Mouse (Mus musculus): ENCODE results near the gene Pecam1.
"Not testable (repeated sequence)": the region's sequence is repeated elsewhere in the genome, so short reads cannot be mapped to it uniquely, and the experiment has no call there.

Gene Pecam1

GRCm38 (mm10) chr11:106728402-106729366 lies 21.7 kb downstream of the Pecam1 start:
- DNase-seq (ENCODE audit: low read depth): peak; percentile 43

GRCm38 (mm10) chr11:106727967-106728366 lies 22.5 kb downstream of the Pecam1 start:
- no peak for DNase-seq (ENCODE audit: low read depth)

GRCm38 (mm10) chr11:106724916-106725235 lies 25.6 kb downstream of the Pecam1 start:
- DNase-seq (ENCODE audit: low read depth): not testable (repeated sequence)

- DNase-seq (ENCODE audit: low read depth): no peak
Observed at GRCm38 (mm10) chr11:106724176-106724915, 26.1 kb downstream of the Pecam1 start.

- no peak for DNase-seq (ENCODE audit: low read depth)
Observed at GRCm38 (mm10) chr11:106723611-106724125, 26.8 kb downstream of the Pecam1 start.

- peak; percentile 20 for DNase-seq (ENCODE audit: low read depth)
Observed at GRCm38 (mm10) chr11:106722831-106723361, 27.5 kb downstream of the Pecam1 start.

- DNase-seq (ENCODE audit: low read depth): no peak
Observed at GRCm38 (mm10) chr11:106720379-106720778, 30.0 kb downstream of the Pecam1 start.

GRCm38 (mm10) chr11:106716568-106716967 lies 33.9 kb downstream of the Pecam1 start:
- DNase-seq (ENCODE audit: low read depth): no peak

GRCm38 (mm10) chr11:106715066-106715465 lies 35.4 kb downstream of the Pecam1 start:
- no peak for DNase-seq (ENCODE audit: low read depth)

- no peak for DNase-seq (ENCODE audit: low read depth)
Observed at GRCm38 (mm10) chr11:106710789-106711188, 39.6 kb downstream of the Pecam1 start.

GRCm38 (mm10) chr11:106709227-106709985 lies 41.0 kb downstream of the Pecam1 start:
- no peak for DNase-seq (ENCODE audit: low read depth)

GRCm38 (mm10) chr11:106707866-106708265 lies 42.6 kb downstream of the Pecam1 start:
- DNase-seq (ENCODE audit: low read depth): no peak

GRCm38 (mm10) chr11:106707085-106707484 lies 43.3 kb downstream of the Pecam1 start:
- DNase-seq (ENCODE audit: low read depth): no peak

- DNase-seq (ENCODE audit: low read depth): no peak
Observed at GRCm38 (mm10) chr11:106706212-106706611, 44.2 kb downstream of the Pecam1 start.

GRCm38 (mm10) chr11:106704399-106705111 lies 45.9 kb downstream of the Pecam1 start:
- DNase-seq (ENCODE audit: low read depth): no peak

- DNase-seq (ENCODE audit: low read depth): no peak
Observed at GRCm38 (mm10) chr11:106703931-106704330, 46.5 kb downstream of the Pecam1 start.

- DNase-seq (ENCODE audit: low read depth): no peak
Observed at GRCm38 (mm10) chr11:106702584-106702983, 47.8 kb downstream of the Pecam1 start.

GRCm38 (mm10) chr11:106701589-106701988 lies 48.8 kb downstream of the Pecam1 start:
- DNase-seq (ENCODE audit: low read depth): no peak

GRCm38 (mm10) chr11:106699083-106699482 lies 51.3 kb downstream of the Pecam1 start:
- DNase-seq (ENCODE audit: low read depth): no peak

- DNase-seq (ENCODE audit: low read depth): no peak
Observed at GRCm38 (mm10) chr11:106698289-106698688, 52.1 kb downstream of the Pecam1 start.

- peak; percentile 34 for DNase-seq (ENCODE audit: low read depth)
Observed at GRCm38 (mm10) chr11:106695917-106696316, 54.5 kb downstream of the Pecam1 start.

Measured in c-Kit-positive CD71-positive TER-119-negative erythroid progenitor cells, embryonic 14.5 days (primary cell).